Mouse (Mus musculus) embryonic fibroblast, embryonic 13.5 days (primary cell): ENCODE results near the gene Mbnl2.

Experiments used
- CTCF ChIP-seq: IDR thresholded peaks from 2 replicates; pipeline ENCODE4 v1.5.1; 2011; ENCODE audit warnings: mild to moderate bottlenecking, control low read depth, low read length, moderate library complexity, borderline replicate concordance; ENCODE audit not compliant: insufficient read depth
- POLR2A ChIP-seq: IDR thresholded peaks from 2 replicates; pipeline ENCODE4 v1.6.1; 2011; ENCODE audit warnings: low read depth, mild to moderate bottlenecking, control low read depth, low read length, moderate library complexity

- TF ChIP-seq CTCF (no peak), POLR2A (no peak)
Measured at GRCm38 (mm10) chr14:120394827-120395226, 119.4 kb downstream of the Mbnl2 start.
